Mouse (Mus musculus): ENCODE results near the gene Pi4ka.

The Pi4ka gene

DNA sequence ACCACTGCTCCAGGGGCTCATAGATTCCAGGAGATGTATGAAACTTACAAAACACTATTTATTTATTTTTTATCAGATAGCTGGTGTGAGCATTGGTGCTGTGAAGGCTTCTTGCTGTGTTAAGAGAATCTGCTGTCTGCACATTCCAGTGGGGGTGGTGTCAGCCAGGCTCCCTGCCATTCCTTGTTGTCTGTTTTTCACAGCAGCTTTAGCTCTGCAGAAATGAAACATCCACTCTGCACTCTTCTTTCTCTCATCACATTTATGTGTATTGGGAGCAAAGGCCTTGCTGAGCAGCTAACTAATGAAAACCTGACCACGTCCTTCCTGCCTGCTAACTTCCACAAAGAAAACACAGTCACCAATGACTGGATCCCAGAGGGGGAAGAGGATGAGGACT, 70.0 kb downstream of the Pi4ka start:
- DNase-seq (ENCODE audit: low spot score in 2 of 2) = no peak

DNA sequence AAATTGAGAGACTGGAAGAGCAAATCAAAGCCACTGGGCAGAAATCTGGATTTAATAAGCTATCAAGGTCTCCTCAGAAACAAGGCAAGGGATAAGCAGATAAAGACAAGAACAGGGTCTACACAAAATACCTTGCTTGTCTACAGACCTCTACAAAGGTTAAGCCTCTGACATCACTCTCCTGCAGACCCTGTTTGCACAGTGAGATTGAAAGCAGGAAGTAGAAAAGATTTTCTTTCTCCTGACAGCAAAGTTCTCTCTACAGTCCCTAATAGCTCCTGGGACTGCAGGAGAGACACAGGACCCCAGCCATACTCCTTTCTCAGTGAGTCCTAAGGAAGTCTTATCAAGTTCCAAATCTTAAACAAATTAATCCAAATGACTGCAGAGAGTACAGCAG, 71.5 kb downstream of the Pi4ka start:
- no peak for DNase-seq (ENCODE audit: low spot score in 2 of 2)

DNA sequence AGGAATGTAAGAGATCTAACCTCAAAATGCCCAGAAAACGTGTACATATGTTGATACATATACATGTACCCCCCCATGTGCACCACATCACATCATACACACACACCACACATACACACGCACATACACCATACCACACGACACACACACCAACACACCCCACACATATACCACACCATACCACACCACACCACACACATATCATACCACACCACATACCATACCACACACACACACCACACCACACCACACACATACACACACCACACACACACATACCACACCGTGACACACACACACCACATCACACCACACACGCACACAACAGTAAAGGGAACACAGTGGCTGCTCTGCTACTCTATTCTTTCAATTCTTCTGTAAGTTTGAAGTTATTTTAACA, 74.3 kb downstream of the Pi4ka start:
- no peak for DNase-seq (ENCODE audit: low spot score in 2 of 2)

DNA sequence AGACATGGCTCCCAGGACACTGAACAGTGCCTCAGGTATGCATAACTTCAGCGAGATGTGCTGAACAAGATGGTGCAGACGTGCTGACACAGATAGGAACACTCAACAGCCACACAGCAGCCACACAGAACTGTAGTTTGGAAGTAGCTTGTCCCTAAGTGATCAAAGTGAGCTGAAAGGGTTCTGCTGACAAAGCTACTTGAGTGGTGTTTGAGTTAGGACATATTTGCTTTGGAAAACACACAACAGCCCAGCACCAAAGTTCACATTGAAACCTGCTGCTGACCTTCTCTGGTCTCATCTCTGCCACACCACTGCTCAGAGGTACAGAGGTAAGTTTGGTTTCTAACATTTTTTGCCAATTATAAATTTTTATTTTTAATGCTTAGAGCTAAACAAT, 75.0 kb downstream of the Pi4ka start, which contains the start of gene Serpind1:
Gene Serpind1, plus strand, starts transcription at position 256 of the 400 bp plus-strand sequence.
- DNase-seq (ENCODE audit: low spot score in 2 of 2) = no peak

DNA sequence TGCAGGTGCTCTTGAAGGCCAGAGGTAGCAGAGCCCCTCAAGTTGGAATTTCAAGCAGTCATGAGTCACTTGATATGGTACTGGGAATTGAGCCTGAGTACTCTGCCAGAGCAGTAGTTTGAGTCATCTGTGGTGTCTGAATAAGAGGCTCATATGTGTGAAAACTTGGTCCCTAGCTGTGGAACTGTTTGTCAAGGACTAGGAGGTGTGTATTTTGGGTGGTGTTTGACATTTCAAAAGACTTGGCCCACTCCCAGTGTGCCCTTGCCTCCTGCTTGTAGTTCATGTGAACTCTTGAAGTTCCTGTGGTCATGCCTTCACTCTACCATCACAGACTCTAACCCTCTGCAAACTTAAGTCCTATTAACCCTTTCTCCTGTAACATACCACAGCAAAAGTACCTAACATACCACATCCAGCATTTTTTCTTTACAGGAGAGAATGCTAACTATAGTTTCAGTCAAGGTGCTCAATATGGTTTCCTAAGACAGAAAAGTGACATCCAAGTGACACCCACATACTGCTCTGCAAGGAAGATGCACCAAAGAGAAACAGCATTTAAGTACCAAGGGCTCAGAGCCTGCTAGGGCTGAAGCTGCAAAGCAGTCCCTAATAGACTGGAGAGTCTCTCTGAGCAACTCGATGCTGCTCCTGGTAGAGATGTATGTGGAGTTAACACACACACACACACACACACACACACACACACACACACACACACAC, 76.1 kb downstream of the Pi4ka start:
- peak; percentile 37 to 55 for DNase-seq (ENCODE audit: low spot score in 2 of 2)

DNA sequence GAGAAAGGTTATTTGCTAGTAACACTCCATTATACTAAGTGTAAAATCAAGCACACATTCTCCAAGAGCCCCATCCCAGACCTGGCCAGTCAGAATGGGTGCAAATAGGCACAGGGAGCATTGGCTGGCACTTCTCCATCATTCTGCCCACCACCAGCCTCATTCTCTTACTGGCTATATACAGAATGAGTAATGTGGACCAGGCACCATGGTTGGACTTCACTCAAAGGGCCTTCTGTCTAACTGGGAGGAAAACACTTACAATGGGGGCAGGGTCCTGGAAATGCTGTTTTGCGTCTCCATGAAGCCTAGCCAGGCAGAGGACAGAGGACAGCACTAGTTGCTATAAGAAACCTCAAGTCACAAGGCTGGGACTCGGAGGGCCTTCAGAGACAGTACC, 80.0 kb downstream of the Pi4ka start:
- DNase-seq (ENCODE audit: low spot score in 2 of 2) = no peak

DNA sequence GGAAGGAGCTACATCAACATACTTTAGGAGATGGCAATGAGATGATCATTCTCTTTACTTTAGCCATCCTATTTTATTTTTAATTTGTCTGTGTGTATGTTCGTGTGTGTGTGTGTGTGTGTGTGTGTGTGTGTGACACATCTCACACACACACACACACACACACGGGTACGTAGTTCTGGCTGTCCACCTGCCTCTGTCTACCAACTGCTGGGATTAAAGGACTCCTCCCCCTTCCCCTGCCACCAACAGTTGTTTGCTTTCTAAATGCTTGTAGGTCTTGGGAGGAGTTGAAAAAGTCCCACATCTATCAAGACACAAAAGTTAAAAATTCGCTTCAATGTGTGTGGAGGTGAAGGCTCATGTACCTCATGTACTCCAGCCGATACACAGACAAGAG, 81.4 kb downstream of the Pi4ka start:
- no peak for DNase-seq (ENCODE audit: low spot score in 2 of 2)

DNA sequence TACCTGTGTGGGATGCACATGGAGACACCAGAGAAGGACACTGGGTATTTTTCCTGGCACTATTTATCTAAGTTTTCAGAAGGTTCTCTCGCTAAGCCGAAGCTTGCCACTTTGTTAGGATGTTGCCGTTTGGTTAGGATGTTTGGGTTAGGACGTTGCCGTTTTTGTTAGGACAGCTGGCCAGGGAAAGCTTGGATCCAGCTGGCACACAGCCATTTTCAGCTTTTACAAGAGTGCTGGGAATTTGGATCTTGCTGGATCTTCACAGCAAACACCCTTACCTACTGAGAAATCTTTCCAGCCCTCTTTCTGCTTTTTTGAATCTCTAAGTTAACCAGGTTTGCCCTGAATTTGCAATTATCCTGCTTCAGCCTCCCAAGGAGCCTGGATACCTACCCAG, 84.6 kb downstream of the Pi4ka start:
- peak in 1 of 2 experiments; percentile 39 for DNase-seq (ENCODE audit: low spot score in 2 of 2)

DNA sequence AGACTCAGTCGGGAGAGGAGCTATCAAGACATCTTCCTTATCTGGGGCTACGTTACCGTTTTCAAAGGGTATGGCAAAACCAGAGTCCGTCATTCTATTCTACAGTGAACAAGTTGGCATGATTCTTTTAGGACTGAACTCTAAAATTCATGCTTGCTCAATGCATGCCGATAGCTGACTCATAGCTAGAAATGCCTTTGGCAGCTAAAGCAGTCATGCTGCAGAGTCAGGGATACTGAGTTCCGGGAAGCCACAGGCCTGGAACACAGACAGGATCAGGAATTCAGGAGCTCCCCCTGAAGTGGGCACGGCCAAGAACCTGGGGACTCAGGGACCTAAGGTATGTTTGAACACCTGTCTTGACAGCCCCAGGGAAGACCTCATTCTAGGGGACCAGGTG, 89.6 kb downstream of the Pi4ka start:
- DNase-seq (ENCODE audit: low spot score in 2 of 2) = no peak

DNA sequence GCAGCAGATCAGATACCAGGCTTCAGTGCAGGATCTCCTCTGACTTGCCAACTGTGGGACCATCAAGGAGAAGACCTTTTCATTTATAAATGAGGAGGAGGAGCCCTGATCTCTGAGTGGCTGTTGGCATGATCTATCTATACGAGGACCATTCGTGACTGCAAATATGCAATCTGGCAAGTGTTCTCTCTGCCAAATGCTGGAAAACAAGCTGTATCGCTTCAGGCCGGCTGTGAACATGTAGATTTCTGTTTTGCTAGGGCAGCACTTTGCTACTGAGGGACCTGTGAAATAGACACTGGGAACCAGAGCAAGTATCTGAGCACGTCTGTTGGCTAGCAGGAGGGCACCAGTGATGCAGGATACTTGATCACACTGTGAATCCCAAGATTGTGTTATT, 93.6 kb downstream of the Pi4ka start:
- DNase-seq (ENCODE audit: low spot score in 2 of 2) = no peak

DNA sequence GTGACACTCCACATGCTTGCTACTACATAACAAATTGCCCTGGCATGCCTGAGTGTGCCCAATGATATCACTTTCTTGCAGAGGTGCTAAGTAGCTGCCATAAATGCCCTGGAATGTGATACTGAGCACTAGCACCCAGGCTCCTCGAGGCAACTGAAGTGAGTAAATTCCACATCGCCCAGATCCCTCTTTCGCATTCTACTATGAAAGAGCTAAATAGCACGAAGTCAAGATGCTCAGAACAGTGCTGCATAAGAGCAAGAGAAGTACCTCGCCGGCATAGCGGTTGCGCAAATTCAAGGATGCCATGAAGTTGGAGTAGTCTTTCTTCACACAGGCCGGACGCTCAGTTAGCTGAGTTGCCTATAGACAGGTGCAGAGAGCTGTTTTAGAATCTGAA, 97.1 kb downstream of the Pi4ka start:
- DNase-seq (ENCODE audit: low spot score in 2 of 2) = no peak

DNA sequence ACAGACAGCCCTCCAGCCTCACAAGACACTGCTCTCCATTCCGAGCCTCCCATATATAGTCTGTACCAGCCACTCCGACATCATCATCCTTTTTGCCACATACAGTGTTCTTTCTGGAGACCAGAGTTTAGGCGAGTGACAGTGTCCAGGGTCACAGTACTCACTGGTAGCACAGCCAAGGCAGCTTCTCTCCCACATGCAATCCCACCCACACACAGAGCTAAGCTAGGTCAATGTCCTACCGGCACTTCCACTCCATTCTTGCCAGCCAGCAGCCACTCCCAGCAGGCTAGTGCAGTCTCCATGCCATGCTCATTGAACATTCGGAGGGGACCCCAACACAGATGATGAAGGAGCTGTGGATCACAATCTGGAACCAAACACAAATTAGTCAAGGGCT, 98.7 kb downstream of the Pi4ka start:
- DNase-seq (ENCODE audit: low spot score in 2 of 2) = no peak

DNA sequence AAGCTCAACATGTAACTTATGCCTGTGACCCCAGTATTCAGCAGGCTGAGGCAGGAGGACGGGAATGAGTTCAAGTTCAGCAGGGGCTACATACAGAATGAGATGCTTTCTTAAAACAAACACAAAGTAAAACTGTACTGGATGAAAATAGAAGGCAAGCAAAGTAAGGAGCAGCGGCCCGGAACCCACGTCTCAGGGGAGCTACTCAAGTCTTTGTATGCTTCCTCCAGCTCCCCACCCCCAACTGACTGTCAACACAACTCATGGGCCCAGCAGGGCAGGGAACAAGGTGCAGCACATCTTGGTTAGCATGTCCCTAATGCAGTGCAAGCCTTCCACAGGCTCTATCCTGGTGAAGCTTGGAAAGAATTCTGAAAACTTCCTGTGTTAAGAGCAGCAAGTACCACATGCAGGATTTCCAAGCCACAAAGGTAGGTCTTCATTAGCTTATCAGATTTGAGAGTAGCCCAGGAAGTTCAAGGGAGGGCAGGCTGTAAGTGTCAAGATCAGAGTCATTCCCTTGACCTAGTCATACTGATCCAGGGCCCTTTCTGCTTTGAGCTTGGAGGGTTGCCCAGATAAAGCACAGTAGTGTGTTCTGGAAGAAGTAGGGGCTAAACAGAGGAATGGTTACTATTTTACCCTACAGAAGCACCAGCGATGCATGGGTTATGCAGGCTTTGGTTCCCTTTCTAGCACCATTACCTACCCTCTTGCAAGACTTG, 102.4 kb downstream of the Pi4ka start:
- DNase-seq (ENCODE audit: low spot score in 2 of 2) = no peak

DNA sequence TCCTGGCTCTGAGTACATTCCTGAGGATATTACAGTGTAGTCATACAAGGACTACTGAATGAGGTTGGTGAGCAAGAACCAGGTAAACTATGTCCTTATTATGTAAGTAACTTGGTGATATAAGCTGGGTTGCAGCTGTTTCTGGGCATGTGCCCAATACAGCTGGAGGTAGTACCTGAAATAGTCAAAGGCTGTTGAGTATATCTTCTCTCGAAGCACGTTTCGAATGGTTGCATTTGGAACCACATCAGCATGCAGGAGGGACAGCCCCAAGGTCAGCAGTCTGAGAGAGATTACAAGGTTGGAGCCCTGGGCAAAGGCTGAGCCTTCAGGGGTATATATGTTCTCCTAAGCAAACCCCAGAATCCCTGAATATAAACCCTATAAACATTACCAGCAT, 105.3 kb downstream of the Pi4ka start:
- no peak for DNase-seq (ENCODE audit: low spot score in 2 of 2)

DNA sequence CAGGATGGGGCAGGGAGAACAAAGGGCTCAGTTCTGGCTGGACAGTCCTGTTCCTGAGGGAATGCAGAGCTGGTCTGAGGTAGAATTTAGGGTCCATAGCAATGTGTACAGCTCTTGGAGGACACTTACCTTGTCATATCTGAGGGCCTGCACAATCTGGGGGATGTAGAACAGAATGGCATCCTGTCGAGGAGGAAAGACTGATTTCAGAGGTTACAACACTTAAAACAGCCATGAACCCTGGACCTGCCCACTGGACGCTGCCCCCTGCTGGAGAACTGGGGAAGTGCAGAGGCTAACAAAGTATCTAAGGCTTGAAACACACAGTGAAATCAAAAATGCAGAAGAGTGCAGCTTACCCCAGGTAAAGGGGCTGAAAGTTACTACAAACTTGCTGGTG, 113.4 kb downstream of the Pi4ka start:
- DNase-seq (ENCODE audit: low spot score in 2 of 2) = peak in 1 of 2 experiments; percentile 55

DNA sequence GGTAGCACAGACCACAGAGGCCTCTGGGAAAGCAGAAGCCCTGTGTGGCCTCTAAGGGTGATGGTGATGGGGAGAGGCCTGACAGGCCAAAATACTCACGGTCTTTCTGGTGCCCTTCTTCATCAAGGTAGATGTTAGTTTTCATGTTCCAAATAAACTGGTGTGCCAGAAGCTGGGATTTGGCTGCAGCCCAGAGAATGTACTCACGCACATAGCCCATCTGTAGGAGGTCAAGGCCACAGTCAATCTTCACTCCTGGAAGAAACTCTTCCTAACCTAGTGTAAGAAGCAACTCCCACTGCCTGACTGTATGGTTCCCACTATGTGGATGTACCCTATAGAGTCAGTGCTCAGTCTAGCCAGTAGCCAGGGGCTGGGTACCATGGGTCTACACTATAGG, 115.1 kb downstream of the Pi4ka start:
- no peak for DNase-seq (ENCODE audit: low spot score in 2 of 2)

DNA sequence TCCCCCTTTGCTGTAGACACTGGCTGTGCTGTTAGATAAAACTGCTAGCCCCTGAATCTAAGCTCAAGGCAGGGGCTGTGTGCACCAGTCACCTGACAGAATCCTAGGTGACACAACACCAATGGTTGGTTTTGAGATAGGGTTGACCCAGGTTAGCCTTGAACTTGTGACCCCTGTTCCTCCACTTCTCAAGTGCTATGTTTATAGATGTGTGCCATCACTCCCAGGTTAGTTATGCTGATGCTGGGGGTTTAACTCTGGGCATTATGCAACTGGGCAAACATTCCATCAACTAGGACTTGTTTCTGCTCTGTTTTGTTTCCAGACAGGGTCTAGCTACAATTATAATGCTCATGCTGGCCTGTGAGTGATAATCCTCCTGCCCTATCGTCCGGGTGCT, 119.0 kb downstream of the Pi4ka start:
- DNase-seq (ENCODE audit: low spot score in 2 of 2) = no peak

DNA sequence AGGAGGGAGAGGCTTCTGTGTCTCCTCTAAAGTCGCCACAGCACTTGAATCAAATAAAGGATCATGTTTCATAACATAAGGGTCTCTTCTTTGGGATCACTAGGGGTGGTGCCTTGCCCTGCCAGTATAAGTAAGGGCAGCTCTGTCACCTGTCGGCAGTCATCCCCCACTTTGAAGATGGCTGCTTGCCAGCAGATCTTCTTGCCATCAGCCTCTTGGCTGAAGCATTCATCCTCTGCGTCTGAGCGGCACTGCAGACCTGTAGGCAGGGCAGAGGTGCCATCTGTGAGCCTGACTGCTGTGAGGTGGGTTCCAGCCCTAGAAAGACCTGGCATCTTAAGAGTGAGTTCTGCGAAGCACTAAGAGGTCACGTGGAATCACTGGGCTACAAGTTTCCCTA, 123.0 kb downstream of the Pi4ka start:
- no peak for DNase-seq (ENCODE audit: low spot score in 2 of 2)

DNA sequence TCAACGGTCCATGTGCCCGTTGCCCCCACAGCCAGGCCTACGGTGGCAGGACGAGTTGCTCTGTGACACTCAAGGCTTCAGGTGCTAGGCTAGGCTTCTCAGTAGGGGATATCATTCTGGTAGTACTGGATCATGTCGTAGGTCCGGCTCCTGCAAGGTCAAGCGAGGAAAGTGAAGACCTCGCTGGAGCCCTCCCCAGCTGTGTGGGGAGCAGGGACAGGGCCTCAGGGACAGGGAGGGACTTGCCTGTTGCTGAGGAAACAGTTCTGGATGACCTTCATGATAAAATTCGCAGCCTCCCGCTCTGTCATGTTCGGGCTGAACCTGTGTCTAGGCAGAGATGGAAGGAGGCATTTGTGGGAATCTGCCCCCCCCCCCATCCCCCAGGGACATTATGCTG, 125.6 kb downstream of the Pi4ka start:
- no peak for DNase-seq (ENCODE audit: low spot score in 2 of 2)

DNA sequence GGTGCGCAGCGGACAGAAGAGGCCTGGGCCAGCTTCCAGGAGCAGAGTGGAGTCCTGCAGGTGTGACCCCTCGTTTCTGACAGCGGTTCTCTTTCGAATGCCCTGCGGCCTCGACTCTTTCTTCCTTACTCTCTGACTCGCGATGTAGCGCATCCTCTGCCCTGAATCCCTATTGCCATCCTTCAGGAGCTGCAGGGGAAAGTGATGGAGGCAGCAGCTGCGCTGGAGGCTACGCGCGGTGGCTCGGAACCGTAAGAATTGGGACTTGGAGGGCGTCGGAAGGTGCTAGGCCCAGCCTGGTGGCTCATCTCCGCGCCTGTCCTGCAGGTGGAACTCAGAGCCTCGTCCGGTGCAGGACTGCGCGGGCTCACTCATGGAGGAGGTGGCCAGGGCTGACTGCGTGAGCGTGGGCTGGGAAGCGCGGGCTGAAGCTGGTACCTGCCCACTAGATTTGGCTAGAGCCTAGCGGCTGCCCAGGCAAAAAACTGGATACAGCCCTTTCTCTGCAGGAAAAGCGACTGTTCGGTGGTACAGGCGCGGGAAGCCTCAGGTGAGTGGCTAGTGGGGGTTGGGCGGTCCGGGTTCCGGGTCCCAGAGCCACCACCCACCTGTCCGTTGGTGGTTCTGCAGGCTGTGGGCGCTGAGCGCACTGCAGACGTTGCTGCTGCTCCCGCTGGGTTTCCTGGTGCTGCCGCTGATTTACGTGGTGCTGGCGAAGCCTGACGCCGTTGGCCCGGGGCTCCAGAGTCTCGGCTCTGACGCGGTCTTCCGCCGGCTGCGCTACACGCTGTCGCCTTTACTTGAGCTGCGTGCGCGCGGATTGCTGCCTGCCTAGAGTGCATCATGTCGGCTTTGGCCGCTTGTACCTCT, 128.5 kb downstream of the Pi4ka start:
- peak; percentile 54 to 74 for DNase-seq (ENCODE audit: low spot score in 2 of 2)

DNA sequence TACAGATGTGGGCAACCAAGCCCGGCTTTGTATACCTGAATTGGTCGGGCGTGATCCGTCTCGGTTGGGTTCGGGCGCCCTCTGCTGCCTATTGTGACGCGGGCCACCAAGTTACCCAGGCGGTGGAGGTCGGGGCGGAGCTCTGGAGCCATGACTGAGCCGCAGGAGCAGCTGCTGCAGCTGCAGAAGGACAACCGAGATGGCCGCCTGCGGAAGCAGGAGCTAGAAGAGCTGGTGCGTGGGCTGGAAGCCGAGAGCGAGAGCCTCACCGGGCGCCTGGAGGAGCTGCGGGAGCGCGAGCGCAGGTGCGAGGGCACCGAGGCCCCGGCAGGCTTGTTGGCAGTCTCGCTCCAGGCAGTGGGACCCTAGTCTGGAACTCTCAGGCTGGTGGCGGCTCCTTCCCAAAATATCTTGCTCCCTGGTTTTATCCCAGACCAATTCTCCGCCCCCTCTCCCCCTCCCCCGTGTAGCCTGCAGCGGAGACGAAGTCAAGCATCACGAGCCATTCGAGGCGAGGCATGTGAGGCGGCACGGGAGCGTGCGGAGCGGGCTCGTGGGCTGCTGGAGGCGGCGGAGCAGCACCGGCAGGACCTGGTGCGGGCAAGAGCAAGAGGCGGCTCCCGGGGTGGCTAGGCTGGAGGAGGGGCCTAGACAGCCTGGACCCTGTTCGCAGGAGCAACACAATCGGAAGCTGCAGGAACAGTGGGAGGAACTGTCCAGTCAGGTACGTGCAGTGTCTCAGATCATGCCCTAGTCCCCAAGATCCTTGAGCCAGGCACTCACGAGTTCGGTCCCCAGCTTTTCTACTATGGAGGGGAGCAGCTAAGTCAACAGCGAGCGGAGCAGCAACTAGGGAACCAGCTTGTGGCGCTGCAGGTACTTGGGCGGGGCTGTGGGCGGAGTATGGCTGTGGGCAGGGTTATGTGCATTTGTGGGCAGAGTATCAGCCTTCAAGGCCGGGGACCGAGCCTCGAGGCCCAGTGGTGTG, 129.7 kb downstream of the Pi4ka start:
- DNase-seq (ENCODE audit: low spot score in 2 of 2) = peak; percentile 85 to 95

All from left cerebral cortex, adult 9 months (tissue).